Mouse (Mus musculus) brain, embryonic 14.5 days (tissue): ENCODE results near the gene Atxn7l2. TPM values are rescaled to one million over a fixed set of nuclear protein-coding genes. Genes with fewer than 3 reads are reported as not detected.
A peak's percentile ranks its signal among the peaks of the same experiment; 100 is the strongest.

ENCODE experiments used
- DNase-seq: peaks from one replicate; pipeline ENCODE4 v3.0.0-alpha.2; 2011; ENCODE audit warnings: low read depth
- CTCF ChIP-seq: fragments of 200-500 bp; IDR thresholded peaks from 2 replicates; pipeline ENCODE4 v1.5.1; 2012; ENCODE audit warnings: inconsistent platforms, mild to moderate bottlenecking, moderate library complexity, borderline replicate concordance; ENCODE audit not compliant: insufficient read depth, insufficient read length; ENCODE audit errors: extremely low read depth
- POLR2A ChIP-seq: fragments of 200-500 bp; IDR thresholded peaks from 2 replicates; pipeline ENCODE4 v1.6.1; 2012; ENCODE audit warnings: mild to moderate bottlenecking, inconsistent platforms, borderline replicate concordance; ENCODE audit not compliant: poor library complexity, insufficient read depth, insufficient read length, severe bottlenecking; ENCODE audit errors: extremely low read depth
- polyA plus RNA-seq: library from polyadenylated mRNA; depleted of rRNA; stranded (reverse); fragments of >200 nt; gene quantifications from 2 replicates; pipeline ENCODE4 v1.2.3, GENCODE M21; 2012

Gene Atxn7l2
- polyA plus RNA-seq, 1 experiment, result 50.1 TPM

GRCm38 (mm10) chr3:108203212-108203611, 7.5 kb downstream of the Atxn7l2 start:
- no peak for TF ChIP-seq POLR2A
- no peak for TF ChIP-seq CTCF
- DNase-seq, result no peak

DNA sequence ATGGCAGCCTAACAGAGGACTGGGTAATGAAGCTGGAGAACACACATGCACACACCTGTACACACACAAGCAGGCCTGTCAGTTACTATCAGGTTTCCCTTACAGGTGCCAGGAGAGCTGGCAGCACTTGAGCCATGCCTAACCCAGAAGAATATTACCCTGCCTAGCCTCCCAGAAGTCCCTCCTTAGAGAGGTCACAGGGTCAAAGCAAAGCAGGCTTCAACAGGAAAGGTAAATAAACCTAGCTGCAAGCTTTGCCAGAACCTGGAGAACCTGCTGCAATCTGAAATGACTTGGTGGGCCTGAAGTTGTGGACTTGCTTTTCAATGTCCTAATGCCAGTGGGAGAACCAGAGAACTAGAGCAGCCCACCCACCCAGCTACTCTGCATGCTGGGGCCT, 8.2 kb downstream of the Atxn7l2 start:
- TF ChIP-seq CTCF (no peak), POLR2A (no peak)
- no peak for DNase-seq

GRCm38 (mm10) chr3:108200329-108201323, 10.1 kb downstream of the Atxn7l2 start, which contains the start of gene Cyb561d1:
Gene Cyb561d1 (minus strand): TSS chr3:108201212.
- TF ChIP-seq CTCF (peak; percentile 43; the same call in 1 of the 2 replicates), POLR2A (no peak)
- DNase-seq, result peak; percentile 92

DNA sequence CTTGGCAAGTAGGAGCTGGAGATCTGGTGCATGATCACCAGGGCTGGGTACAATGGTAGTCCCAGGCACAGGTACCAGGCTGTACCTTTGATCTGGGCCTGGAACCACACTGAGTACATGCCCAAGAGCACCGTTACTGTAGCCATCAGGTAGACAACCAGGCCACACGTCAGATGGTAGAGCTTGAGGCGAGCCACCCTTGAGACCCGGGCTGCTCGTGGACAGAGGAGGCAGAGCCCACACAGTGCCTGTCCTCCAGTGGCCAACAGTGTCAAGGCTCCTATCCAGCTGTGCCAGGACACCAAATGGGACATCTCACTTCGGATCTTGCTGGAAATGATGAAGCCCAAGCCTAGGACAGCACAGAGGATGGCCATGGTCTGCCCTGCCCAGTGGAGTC, 11.5 kb downstream of the Atxn7l2 start:
- TF ChIP-seq CTCF (no peak), POLR2A (no peak)
- no peak for DNase-seq

- peak; percentile 79 for DNase-seq
- 0 out of 2 replicates have a peak, but pooled peaks have one; percentile 9 for TF ChIP-seq CTCF
- no peak for TF ChIP-seq POLR2A
These were observed 13.7 kb downstream of the Atxn7l2 start for GRCm38 (mm10) chr3:108197066-108197497.

DNA sequence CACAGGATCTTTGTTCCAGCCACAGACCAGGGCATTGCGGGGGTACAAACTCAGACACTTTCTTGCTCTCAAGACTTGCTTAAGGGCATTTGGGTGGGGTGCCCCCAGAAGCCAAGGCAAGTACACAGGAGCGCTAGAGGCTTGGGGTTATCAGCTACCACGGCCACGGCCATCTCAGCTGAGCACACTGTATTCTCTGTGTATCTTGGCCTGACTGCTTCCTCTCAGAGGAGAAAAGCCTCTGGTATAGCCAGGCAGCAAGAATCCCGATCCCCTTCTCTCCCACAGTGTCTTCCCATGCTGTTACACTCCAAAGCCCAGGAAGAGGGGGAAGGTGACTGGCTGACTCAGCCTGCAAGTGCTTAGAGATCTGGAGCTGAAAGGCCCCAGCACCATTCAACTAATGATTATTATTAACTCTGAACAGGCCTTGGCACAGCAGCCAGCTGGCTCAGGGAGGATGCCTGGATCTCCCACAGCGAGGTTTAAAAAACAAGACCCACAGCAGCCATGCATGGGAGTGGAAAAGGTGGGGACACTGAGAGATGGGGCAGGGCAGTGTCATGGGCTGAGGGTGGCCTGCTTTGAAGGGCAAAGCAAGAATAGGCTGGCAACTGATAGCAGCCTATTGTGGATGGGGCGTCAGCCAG, 14.7 kb downstream of the Atxn7l2 start:
- peak; percentile 84 for DNase-seq
- TF ChIP-seq POLR2A (no peak), CTCF (no peak)

GRCm38 (mm10) chr3:108195287-108195686, 15.4 kb downstream of the Atxn7l2 start:
- TF ChIP-seq POLR2A, result no peak
- TF ChIP-seq CTCF, result no peak
- no peak for DNase-seq

DNA sequence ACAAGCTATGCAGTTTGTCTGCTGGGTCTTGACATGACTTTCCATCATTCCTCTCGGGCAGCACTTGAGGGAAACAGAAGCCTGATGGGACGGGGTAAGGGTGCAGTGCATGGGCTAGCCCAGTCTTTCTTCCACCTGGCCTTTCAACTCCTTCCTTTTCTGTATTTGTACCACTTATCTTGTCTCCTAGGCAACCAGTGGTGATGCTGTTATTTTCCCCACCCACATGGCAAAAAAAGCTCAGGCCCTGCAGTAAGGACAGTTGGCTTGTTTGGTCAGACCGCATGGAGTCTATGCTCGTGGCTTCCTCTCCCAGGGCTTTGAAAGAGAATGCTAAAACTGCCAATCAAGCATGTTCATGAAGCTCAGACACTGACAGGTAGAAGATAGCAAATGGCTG, 17.0 kb downstream of the Atxn7l2 start:
- no peak for DNase-seq
- TF ChIP-seq POLR2A (no peak), CTCF (no peak)

GRCm38 (mm10) chr3:108189897-108190296, 20.8 kb downstream of the Atxn7l2 start:
- no peak for DNase-seq
- no peak for TF ChIP-seq POLR2A
- no peak for TF ChIP-seq CTCF

DNA sequence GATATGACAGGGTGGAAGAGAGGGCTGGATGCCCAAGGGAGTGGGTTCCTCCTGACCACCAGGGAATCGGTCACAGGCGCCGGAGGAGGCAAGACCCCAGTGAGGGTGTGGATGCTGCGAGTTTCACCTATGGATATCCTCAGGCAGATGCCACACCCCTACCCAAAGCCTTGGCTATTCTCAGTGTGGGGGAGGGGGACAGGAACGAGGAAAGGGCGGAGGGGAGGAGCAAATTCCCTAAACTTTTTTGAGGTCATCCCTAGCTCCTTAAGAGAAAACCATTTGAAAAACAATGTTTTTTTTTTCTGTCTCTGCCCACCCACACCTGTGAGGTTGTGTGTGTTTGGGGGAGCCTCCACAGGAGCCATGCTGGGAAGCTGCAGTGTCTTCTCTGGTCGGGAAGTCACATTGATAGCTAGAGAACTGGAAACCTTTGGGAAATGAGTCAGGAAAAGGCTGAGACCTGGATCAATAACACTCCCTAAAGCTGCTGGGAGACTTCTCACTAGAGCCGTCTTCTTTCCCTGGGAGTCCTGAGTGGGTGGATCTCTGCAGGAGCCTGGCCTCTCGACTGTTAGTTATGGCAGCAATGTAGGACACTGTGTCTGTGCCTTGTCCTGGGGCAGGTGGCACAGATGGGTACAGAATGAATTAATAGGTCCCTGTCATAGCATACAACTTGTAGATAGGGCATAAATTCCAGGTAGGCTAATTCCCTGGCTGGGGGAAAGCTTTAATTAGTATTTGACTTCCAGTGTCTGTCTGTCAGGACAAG, 21.8 kb downstream of the Atxn7l2 start:
- TF ChIP-seq POLR2A, result no peak
- TF ChIP-seq CTCF, result no peak
- DNase-seq, result no peak

DNA sequence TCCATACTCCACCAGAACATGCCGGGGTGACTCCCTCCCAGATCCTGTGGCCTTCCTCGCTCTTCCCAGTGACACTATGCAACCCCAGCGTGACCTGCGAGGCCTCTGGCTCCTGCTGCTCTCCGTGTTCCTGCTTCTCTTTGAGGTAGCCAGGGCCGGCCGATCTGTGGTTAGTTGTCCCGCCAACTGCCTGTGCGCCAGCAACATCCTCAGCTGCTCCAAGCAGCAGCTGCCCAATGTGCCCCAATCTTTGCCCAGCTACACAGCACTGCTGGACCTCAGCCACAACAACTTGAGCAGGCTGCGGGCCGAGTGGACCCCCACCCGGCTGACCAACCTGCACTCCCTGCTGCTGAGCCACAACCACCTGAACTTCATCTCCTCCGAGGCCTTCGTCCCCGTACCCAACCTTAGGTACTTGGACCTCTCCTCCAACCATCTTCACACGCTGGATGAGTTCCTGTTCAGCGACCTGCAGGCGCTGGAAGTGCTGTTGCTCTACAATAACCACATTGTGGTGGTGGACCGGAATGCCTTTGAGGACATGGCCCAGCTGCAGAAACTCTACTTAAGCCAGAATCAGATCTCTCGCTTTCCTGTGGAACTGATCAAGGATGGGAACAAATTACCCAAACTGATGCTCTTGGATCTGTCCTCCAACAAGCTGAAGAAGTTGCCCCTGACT, 23.5 kb downstream of the Atxn7l2 start:
- no peak for DNase-seq
- TF ChIP-seq CTCF, result no peak
- TF ChIP-seq POLR2A, result no peak

GRCm38 (mm10) chr3:108186098-108187047, 24.4 kb downstream of the Atxn7l2 start, which contains the start of gene Amigo1:
Gene Amigo1 (plus strand): TSS chr3:108186335.
- TF ChIP-seq CTCF (no peak), POLR2A (0 out of 2 replicates have a peak, but pooled peaks have one; percentile 8)
- peak; percentile 78 for DNase-seq
